Mouse (Mus musculus): ENCODE measurements around the gene Sarm1. TPM values are rescaled to one million over a fixed set of nuclear protein-coding genes. Genes with fewer than 3 reads are reported as not detected.

Gene Sarm1
- polyA plus RNA-seq, 1 experiment from 2014 or later, result 2.2 TPM

DNA sequence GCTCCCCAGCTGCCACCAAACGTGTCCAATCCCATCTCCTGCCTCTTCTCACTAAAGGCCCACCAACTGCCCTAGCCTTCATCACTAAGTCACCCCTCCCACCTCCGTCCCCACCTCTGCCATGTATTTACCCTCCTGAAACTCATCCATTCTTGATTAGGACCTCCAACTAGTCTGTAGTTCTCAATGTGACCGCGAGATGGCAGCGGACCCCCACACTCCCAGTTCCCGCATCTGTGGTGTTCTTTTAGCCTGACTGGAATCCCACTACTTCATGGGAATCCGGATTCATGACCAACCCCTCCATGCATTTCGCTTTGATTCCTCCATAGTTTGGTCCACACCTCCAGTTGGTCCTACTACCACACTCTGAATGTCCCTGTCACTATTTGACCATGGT, 9.4 kb downstream of the Sarm1 start:
- peaks cover 53% of the 10 kb centered on the region for H3K27me3 ChIP-seq (ENCODE audit: control insufficient read depth, insufficient read depth, low read length)
- no peak overlapping the region for H3K9ac ChIP-seq (ENCODE audit: low read length)
- no peak overlapping the region for H3K27ac ChIP-seq (replicated peaks; ENCODE audit: low read depth, low read length)
- ATAC-seq (ENCODE audit: insufficient number of reproducible peaks, low FRiP score, low TSS enrichment, low read depth), result no peak
- DNase-seq (ENCODE audit: low spot score), result peak; percentile 89
- no peak overlapping the region for H3K4me3 ChIP-seq (ENCODE audit: low read depth, low read length)
- H3K9me3 ChIP-seq (ENCODE audit: control insufficient read depth, low read length), result no peaks in the 10 kb centered on the region
- 6% methylated on average over 8 of the region's 8 CpGs for WGBS
- H3K4me2 ChIP-seq (ENCODE audit: low read depth, severe bottlenecking), result no peak overlapping the region
- no peaks in the 10 kb centered on the region for H3K36me3 ChIP-seq (ENCODE audit: control insufficient read depth, insufficient read depth, low read length)
- H3K4me1 ChIP-seq (ENCODE audit: control insufficient read depth, insufficient read depth, low read length), result peaks cover 4% of the 10 kb centered on the region; the same call in 1 of the 2 replicates

DNA sequence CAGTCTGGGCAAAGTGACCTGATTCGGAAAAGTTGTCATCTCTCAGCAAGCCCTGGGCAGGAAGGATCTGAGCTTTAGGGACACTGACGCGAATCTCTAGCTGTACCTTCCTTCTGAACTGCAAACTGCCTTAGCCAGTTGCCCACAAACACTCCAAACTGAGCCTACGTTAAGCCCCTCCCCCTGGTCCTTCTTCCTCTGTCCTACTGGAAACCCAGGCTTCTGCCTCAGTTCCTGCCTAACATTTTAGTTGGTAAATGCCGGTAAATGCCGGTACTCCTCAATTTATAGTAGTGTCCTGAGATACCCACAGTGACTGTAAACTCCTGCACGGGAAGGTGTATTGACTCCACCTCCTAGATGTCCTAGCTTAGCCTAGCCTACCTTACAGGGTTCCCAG, 13.9 kb downstream of the Sarm1 start:
- Histone ChIP-seq H3K9ac (ENCODE audit: low read length) (no peak overlapping the region), H3K9me3 (ENCODE audit: control insufficient read depth, low read length) (no peaks in the 10 kb centered on the region), H3K4me3 (ENCODE audit: low read depth, low read length) (no peak overlapping the region), H3K36me3 (ENCODE audit: control insufficient read depth, insufficient read depth, low read length) (no peaks in the 10 kb centered on the region), H3K27ac (replicated peaks; ENCODE audit: low read depth, low read length) (no peak overlapping the region), H3K27me3 (ENCODE audit: control insufficient read depth, insufficient read depth, low read length) (peaks cover 23% of the 10 kb centered on the region), H3K4me1 (ENCODE audit: control insufficient read depth, insufficient read depth, low read length) (no peaks in the 10 kb centered on the region), H3K4me2 (ENCODE audit: low read depth, severe bottlenecking) (no peak overlapping the region)
- WGBS, result 57% methylated on average over 7 of the region's 7 CpGs
- ATAC-seq (ENCODE audit: insufficient number of reproducible peaks, low FRiP score, low TSS enrichment, low read depth) (no peak), DNase-seq (ENCODE audit: low spot score) (no peak)

DNA sequence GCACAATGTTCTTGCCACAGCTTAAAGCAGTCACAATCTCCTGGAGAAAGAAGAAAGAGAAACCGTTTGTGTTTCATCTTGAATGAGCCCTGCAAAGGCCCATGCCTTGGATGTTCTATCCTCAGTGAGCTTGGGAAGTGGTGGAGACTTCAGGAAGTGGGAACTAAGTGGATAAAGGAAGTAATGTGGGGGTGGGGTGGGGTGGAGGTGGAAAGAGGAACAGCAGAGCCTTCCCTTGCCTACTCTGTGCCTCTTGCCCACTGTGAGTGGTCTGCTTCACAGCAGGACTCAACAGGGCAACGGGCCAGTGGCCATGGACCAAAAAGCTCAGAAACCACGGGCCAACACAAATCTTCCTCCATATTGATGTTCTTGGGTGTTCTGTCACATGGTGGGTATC, 22.3 kb downstream of the Sarm1 start:
- DNase-seq (ENCODE audit: low spot score), result no peak
- H3K4me3 ChIP-seq (ENCODE audit: low read depth, low read length), result no peak overlapping the region
- ATAC-seq (ENCODE audit: insufficient number of reproducible peaks, low FRiP score, low TSS enrichment, low read depth), result no peak
- no peak overlapping the region for H3K9ac ChIP-seq (ENCODE audit: low read length)
- no peaks in the 10 kb centered on the region for H3K9me3 ChIP-seq (ENCODE audit: control insufficient read depth, low read length)
- no peak overlapping the region for H3K4me2 ChIP-seq (ENCODE audit: low read depth, severe bottlenecking)
- H3K27ac ChIP-seq (replicated peaks; ENCODE audit: low read depth, low read length), result no peak overlapping the region
- 82% methylated on average over 3 of the region's 3 CpGs for WGBS
- H3K36me3 ChIP-seq (ENCODE audit: control insufficient read depth, insufficient read depth, low read length), result no peaks in the 10 kb centered on the region
- no peaks in the 10 kb centered on the region for H3K27me3 ChIP-seq (ENCODE audit: control insufficient read depth, insufficient read depth, low read length)
- H3K4me1 ChIP-seq (ENCODE audit: control insufficient read depth, insufficient read depth, low read length), result no peaks in the 10 kb centered on the region

DNA sequence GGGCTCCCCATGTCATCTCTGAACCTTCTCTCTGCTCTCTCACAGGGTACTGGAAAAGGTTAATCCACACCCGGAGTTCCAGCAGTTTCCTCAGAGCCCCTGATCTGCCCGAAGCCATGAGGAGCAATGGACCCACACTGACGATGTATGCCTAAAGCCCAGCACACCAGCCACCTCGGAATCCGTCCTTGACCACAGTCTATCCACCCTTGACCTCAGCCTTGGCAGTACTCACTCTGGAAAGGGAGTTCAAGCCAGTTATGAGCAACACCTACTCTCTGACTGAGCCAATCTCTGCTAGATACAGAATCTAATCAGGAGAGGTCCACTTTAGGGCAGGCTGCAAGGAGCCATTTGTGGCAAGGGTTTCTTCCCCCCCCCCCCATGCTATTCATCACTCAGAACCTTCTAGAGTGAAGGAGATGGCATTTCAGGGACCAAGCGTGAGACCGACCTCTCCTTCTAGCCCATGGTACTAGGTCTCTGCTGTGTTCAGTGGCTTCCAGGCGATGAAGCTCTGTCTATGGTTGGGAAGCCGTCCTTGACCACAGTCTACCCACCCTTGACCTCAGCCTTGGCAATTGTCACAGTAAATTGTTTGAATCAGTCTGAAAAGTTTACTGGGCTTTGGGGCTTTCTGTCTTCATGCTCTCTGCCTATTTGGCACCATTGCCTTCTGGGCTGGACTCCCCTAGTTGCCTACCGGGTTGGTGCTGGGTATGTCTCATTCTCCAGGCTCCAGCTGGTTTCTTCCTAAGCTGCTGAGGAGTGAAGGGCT, 26.0 kb downstream of the Sarm1 start:
- WGBS, result 93% methylated on average over 10 of the region's 10 CpGs
- no peak overlapping the region for H3K27ac ChIP-seq (replicated peaks; ENCODE audit: low read depth, low read length)
- no peak for DNase-seq (ENCODE audit: low spot score)
- H3K36me3 ChIP-seq (ENCODE audit: control insufficient read depth, insufficient read depth, low read length), result no peaks in the 10 kb centered on the region
- no peaks in the 10 kb centered on the region for H3K9me3 ChIP-seq (ENCODE audit: control insufficient read depth, low read length)
- H3K9ac ChIP-seq (ENCODE audit: low read length), result no peak overlapping the region
- H3K4me3 ChIP-seq (ENCODE audit: low read depth, low read length), result no peak overlapping the region
- H3K4me1 ChIP-seq (ENCODE audit: control insufficient read depth, insufficient read depth, low read length), result no peaks in the 10 kb centered on the region
- no peak overlapping the region for H3K4me2 ChIP-seq (ENCODE audit: low read depth, severe bottlenecking)
- H3K27me3 ChIP-seq (ENCODE audit: control insufficient read depth, insufficient read depth, low read length), result no peaks in the 10 kb centered on the region
- ATAC-seq (ENCODE audit: insufficient number of reproducible peaks, low FRiP score, low TSS enrichment, low read depth), result no peak

DNA sequence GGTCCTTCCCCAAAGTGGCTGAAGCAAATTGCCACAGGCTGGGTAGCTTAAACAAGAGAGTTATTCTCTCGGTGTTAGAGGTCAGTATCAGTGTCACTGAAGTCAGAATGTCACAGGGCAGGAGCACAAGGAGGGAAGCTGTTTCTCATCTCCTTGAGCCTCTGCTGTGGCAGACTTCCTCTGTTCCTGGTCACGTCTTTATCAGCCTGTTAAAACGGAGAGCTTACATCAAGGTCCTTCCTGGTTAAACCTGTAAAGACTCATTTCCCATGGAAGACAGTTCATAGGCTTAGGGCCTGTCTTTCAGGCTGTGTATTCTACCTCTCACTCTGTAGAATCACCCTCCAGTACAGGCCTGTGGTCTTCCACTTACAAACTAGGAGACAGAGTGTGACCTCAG, 29.6 kb downstream of the Sarm1 start:
- H3K36me3 ChIP-seq (ENCODE audit: control insufficient read depth, insufficient read depth, low read length), result no peaks in the 10 kb centered on the region
- 36% methylated on average over 3 of the region's 3 CpGs for WGBS

DNA sequence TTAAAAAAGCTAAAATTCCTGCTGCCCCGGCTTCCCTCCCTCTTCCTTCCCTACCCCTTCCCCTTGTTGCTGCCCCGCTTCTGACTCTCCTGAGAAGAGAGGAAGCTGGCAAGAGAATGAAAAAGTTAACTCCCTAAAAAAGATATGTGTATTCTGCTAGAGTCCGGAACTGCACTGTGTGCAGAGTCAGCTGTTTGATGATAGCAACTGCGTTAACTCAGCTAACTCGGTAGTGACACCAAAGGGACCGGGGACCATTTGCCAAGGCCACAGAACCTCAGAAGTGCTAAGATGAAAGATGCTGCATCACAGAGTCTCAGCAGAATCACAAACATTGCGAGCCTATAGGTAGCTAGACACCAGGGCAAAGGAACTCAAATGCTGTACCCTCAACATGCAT, 30.0 kb downstream of the Sarm1 start:
- DNase-seq (ENCODE audit: low spot score) (no peak), ATAC-seq (ENCODE audit: insufficient number of reproducible peaks, low FRiP score, low TSS enrichment, low read depth) (no peak)
- Histone ChIP-seq H3K9me3 (ENCODE audit: control insufficient read depth, low read length) (no peaks in the 10 kb centered on the region), H3K36me3 (ENCODE audit: control insufficient read depth, insufficient read depth, low read length) (no peaks in the 10 kb centered on the region), H3K4me1 (ENCODE audit: control insufficient read depth, insufficient read depth, low read length) (0 out of 2 replicates have a peak, but pooled peaks cover 3% of the 10 kb centered on the region), H3K4me3 (ENCODE audit: low read depth, low read length) (no peak overlapping the region), H3K27ac (replicated peaks; ENCODE audit: low read depth, low read length) (no peak overlapping the region), H3K9ac (ENCODE audit: low read length) (no peak overlapping the region), H3K4me2 (ENCODE audit: low read depth, severe bottlenecking) (no peak overlapping the region), H3K27me3 (ENCODE audit: control insufficient read depth, insufficient read depth, low read length) (no peaks in the 10 kb centered on the region)
- 86% methylated on average over 7 of the region's 7 CpGs for WGBS

More for the DNA sequence above, 29.6 kb downstream of the Sarm1 start:
- Histone ChIP-seq H3K4me1 (ENCODE audit: control insufficient read depth, insufficient read depth, low read length) (0 out of 2 replicates have a peak, but pooled peaks cover 3% of the 10 kb centered on the region), H3K4me3 (ENCODE audit: low read depth, low read length) (no peak overlapping the region), H3K27me3 (ENCODE audit: control insufficient read depth, insufficient read depth, low read length) (no peaks in the 10 kb centered on the region), H3K4me2 (ENCODE audit: low read depth, severe bottlenecking) (no peak overlapping the region), H3K9ac (ENCODE audit: low read length) (no peak overlapping the region), H3K27ac (replicated peaks; ENCODE audit: low read depth, low read length) (no peak overlapping the region), H3K9me3 (ENCODE audit: control insufficient read depth, low read length) (no peaks in the 10 kb centered on the region)
- DNase-seq (ENCODE audit: low spot score) (no peak), ATAC-seq (ENCODE audit: insufficient number of reproducible peaks, low FRiP score, low TSS enrichment, low read depth) (no peak)

DNA sequence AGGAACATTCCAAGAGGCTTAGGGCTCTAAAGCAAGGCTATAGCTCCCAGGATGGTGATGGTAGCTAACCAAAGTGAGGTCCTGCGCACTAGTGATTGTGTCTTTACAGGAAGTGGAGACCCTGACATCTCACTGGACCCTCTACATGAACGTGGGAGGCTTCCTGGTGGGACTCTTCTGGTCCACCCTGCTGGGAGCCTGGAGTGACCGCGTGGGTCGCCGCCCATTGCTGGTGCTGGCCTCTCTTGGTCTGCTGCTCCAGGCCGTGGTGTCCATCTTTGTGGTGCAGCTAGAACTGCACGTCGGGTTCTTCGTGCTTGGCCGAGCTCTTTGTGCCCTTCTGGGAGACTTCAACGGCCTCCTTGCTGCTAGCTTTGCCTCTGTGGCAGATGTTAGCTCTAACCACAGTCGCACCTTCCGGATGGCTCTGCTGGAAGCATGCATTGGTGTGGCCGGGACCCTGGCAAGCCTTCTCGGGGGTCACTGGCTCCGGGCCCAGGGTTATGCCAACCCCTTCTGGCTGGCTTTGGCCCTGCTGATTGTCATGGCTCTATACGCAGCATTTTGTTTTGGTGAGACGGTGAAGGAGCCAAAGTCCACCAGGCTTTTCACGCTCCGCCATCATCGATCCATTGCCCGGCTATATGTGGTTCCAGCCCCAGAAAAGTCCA, 31.2 kb downstream of the Sarm1 start:
- H3K27me3 ChIP-seq (ENCODE audit: control insufficient read depth, insufficient read depth, low read length), result no peaks in the 10 kb centered on the region
- 77% methylated on average over 23 of the region's 23 CpGs for WGBS
- peak overlapping the region; percentile 91 for H3K4me2 ChIP-seq (ENCODE audit: low read depth, severe bottlenecking)
- ATAC-seq (ENCODE audit: insufficient number of reproducible peaks, low FRiP score, low TSS enrichment, low read depth), result peak; percentile 28; the same call in 1 of the 2 replicates
- H3K9me3 ChIP-seq (ENCODE audit: control insufficient read depth, low read length), result no peaks in the 10 kb centered on the region
- no peak for DNase-seq (ENCODE audit: low spot score)
- peak overlapping the region; percentile 78 for H3K4me3 ChIP-seq (ENCODE audit: low read depth, low read length)
- no peaks in the 10 kb centered on the region for H3K36me3 ChIP-seq (ENCODE audit: control insufficient read depth, insufficient read depth, low read length)
- H3K4me1 ChIP-seq (ENCODE audit: control insufficient read depth, insufficient read depth, low read length), result 0 out of 2 replicates have a peak, but pooled peaks cover 3% of the 10 kb centered on the region
- peak overlapping the region; percentile 90; the same call in 1 of the 2 replicates for H3K27ac ChIP-seq (replicated peaks; ENCODE audit: low read depth, low read length)
- H3K9ac ChIP-seq (ENCODE audit: low read length), result peak overlapping the region; percentile 86; the same call in 1 of the 2 replicates

DNA sequence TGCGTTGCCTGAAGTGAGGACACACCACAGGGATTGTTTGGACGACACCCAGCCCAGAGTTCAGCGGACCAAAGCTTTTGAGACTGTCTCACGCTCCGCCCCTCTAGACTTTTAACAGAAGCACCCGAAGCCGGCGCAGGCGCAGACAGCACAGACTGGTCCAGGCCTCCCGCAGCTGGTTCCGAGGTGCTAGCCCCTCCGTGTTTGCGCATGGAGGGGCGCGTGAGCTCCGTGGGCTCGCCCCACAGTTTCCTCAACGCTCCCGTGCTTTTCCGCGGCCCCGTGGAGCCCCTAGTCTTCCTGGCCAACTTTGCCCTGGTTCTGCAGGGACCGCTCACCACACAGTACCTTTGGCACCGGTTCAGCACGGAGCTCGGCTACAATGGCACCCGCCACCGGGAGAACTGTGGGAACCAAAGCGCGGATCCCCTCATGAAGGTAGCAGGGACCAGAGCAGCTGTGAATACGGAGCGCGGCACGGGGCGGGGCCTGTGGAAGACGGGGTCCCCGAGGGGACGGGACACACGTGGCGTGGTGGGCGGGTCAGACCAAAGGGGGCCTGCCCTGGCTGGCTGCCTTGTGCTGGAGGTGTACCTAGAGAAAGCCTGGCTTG, 31.9 kb downstream of the Sarm1 start, which contains the start of gene Slc46a1:
Slc46a1 (plus strand) TSS at position 130 of the 613 bp plus-strand sequence.
- Histone ChIP-seq H3K9me3 (ENCODE audit: control insufficient read depth, low read length) (no peaks in the 10 kb centered on the region), H3K9ac (ENCODE audit: low read length) (peak within 1 kb of the TSS; percentile 86), H3K4me2 (ENCODE audit: low read depth, severe bottlenecking) (peak within 1 kb of the TSS; percentile 91), H3K36me3 (ENCODE audit: control insufficient read depth, insufficient read depth, low read length) (no peaks in the 10 kb centered on the region), H3K4me3 (ENCODE audit: low read depth, low read length) (peak within 1 kb of the TSS; percentile 78), H3K4me1 (ENCODE audit: control insufficient read depth, insufficient read depth, low read length) (0 out of 2 replicates have a peak, but pooled peaks cover 3% of the 10 kb centered on the region), H3K27ac (replicated peaks; ENCODE audit: low read depth, low read length) (peak within 1 kb of the TSS; percentile 90), H3K27me3 (ENCODE audit: control insufficient read depth, insufficient read depth, low read length) (no peaks in the 10 kb centered on the region)
- under 1% methylated on average over 41 of the region's 41 CpGs for WGBS
- ATAC-seq (ENCODE audit: insufficient number of reproducible peaks, low FRiP score, low TSS enrichment, low read depth), result peak; percentile 96
- peak; percentile 93 for DNase-seq (ENCODE audit: low spot score)

Data from limb, embryonic 11.5 days (tissue).